Mouse (Mus musculus): Measurements from ENCODE around the gene Arhgap23. TPM values are rescaled to one million over a fixed set of nuclear protein-coding genes. Genes with fewer than 3 reads are reported as not detected.

The Arhgap23 gene
- polyA plus RNA-seq, 1 experiment from 2014 or later = 10.9 TPM

DNA sequence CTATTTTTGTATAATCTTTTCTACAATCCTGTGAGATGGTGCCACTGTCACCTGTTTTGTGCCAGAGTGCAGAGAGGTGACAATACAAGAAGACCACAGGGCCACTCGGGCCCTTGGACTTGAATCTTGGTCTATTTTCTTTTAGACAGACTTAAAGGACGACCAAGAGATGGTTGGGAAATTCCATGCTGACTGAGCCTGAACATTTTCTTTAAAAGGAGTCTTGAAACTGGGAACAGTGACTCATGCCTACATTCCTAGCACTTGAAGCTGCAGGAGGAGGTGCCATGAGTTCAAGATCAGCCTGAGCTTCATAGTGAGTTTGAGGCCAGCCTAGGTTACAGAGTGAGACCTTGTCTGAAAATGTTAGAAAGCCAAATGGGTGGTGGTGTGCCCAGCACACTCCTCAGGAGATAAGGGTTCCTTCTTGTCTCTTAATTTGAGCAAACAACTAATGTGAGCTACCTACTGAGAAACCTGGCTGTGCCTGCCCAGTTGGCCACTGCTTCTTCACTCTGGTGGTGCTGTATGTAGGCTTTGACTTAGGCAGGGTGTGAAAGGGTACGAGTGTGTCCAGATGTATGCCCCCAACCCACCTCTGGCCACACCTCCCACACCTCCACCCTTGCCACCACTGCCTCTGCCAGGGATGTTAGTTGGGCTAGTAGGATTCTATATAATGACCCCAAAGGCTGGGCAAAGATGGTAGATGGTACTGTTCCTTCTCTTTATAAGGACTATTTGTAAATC lies 13.5 kb upstream of the Arhgap23 start:
- no peak for DNase-seq (ENCODE audit: low spot score)
- H3K9me3 ChIP-seq (ENCODE audit: control insufficient read depth, low read length) = no peaks in the 10 kb centered on the region
- H3K4me3 ChIP-seq (ENCODE audit: low read depth, low read length) = no peak overlapping the region
- ATAC-seq (replicated peaks; ENCODE audit: low FRiP score) = no peak
- peaks cover 30% of the 10 kb centered on the region for H3K4me1 ChIP-seq (replicated peaks; ENCODE audit: control insufficient read depth, insufficient read depth, low read length)
- no peak overlapping the region for H3K27ac ChIP-seq (ENCODE audit: low read depth, low read length)
- no peak overlapping the region for H3K4me2 ChIP-seq
- WGBS = 75% methylated on average over 3 of the region's 3 CpGs
- H3K27me3 ChIP-seq (replicated peaks; ENCODE audit: control insufficient read depth, insufficient read depth, low read length) = peaks cover 11% of the 10 kb centered on the region
- H3K9ac ChIP-seq (ENCODE audit: low read depth, low read length) = no peak overlapping the region
- no peaks in the 10 kb centered on the region for H3K36me3 ChIP-seq (ENCODE audit: control insufficient read depth, insufficient read depth, low read length)

- no peak overlapping the region for H3K4me2 ChIP-seq
- ATAC-seq (replicated peaks; ENCODE audit: low FRiP score) (no peak), DNase-seq (ENCODE audit: low spot score) (no peak)
- no peaks in the 10 kb centered on the region for H3K9me3 ChIP-seq (ENCODE audit: control insufficient read depth, low read length)
- no peak overlapping the region for H3K27ac ChIP-seq (ENCODE audit: low read depth, low read length)
- no peak overlapping the region for H3K9ac ChIP-seq (ENCODE audit: low read depth, low read length)
- H3K36me3 ChIP-seq (ENCODE audit: control insufficient read depth, insufficient read depth, low read length) = no peaks in the 10 kb centered on the region
- H3K27me3 ChIP-seq (replicated peaks; ENCODE audit: control insufficient read depth, insufficient read depth, low read length) = peaks cover 11% of the 10 kb centered on the region
- 36% methylated on average over 2 of the region's 2 CpGs for WGBS
- H3K4me1 ChIP-seq (replicated peaks; ENCODE audit: control insufficient read depth, insufficient read depth, low read length) = peaks cover 31% of the 10 kb centered on the region
- no peak overlapping the region for H3K4me3 ChIP-seq (ENCODE audit: low read depth, low read length)
Measured at GRCm38 (mm10) chr11:97402746-97403145, 12.6 kb upstream of the Arhgap23 start.

DNA sequence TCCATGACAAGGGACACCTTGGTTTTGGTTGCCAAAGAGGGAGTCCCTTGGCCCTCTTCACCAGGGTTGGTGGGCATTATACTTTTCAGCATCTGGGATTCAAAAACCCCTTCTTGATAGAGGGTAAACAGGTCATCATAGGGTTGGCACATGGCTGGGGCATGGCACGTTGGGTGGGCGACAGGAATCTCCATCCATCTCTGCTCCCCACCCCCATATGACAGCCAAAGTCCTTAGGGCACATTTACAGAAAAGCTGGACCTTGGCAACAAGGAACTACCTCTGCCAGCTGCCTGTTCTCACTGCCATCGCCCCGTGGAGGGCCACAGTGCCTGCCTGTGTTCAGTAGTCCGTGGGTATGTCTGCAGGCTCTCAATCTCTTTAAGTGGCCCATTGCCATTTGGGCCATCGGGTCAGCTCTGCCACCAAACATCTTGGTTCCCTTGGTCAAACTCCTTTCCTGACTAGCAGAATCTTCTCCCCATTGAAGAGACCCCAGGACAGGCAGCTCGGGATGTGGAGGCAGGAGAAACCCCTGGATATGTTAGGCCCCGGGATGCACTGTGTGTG lies 11.6 kb upstream of the Arhgap23 start:
- DNase-seq (ENCODE audit: low spot score) (no peak), ATAC-seq (replicated peaks; ENCODE audit: low FRiP score) (no peak)
- H3K4me1 ChIP-seq (replicated peaks; ENCODE audit: control insufficient read depth, insufficient read depth, low read length) = peaks cover 34% of the 10 kb centered on the region
- no peak overlapping the region for H3K9ac ChIP-seq (ENCODE audit: low read depth, low read length)
- H3K9me3 ChIP-seq (ENCODE audit: control insufficient read depth, low read length) = no peaks in the 10 kb centered on the region
- H3K27ac ChIP-seq (ENCODE audit: low read depth, low read length) = no peak overlapping the region
- peaks cover 11% of the 10 kb centered on the region for H3K27me3 ChIP-seq (replicated peaks; ENCODE audit: control insufficient read depth, insufficient read depth, low read length)
- WGBS = 48% methylated on average over 8 of the region's 8 CpGs
- H3K4me3 ChIP-seq (ENCODE audit: low read depth, low read length) = peak overlapping the region; percentile 64
- H3K36me3 ChIP-seq (ENCODE audit: control insufficient read depth, insufficient read depth, low read length) = no peaks in the 10 kb centered on the region
- H3K4me2 ChIP-seq = peak overlapping the region; percentile 97

- peaks cover 34% of the 10 kb centered on the region for H3K4me1 ChIP-seq (replicated peaks; ENCODE audit: control insufficient read depth, insufficient read depth, low read length)
- peak overlapping the region; percentile 64 for H3K4me3 ChIP-seq (ENCODE audit: low read depth, low read length)
- no peaks in the 10 kb centered on the region for H3K36me3 ChIP-seq (ENCODE audit: control insufficient read depth, insufficient read depth, low read length)
- H3K9me3 ChIP-seq (ENCODE audit: control insufficient read depth, low read length) = no peaks in the 10 kb centered on the region
- H3K9ac ChIP-seq (ENCODE audit: low read depth, low read length) = peak overlapping the region; percentile 51
- no peak overlapping the region for H3K27ac ChIP-seq (ENCODE audit: low read depth, low read length)
- peak; percentile 58 for ATAC-seq (replicated peaks; ENCODE audit: low FRiP score)
- H3K4me2 ChIP-seq = peak overlapping the region; percentile 97
- peak; percentile 68 for DNase-seq (ENCODE audit: low spot score)
- H3K27me3 ChIP-seq (replicated peaks; ENCODE audit: control insufficient read depth, insufficient read depth, low read length) = peaks cover 11% of the 10 kb centered on the region
- WGBS = under 1% methylated on average over 56 of the region's 61 CpGs
Measured at GRCm38 (mm10) chr11:97404184-97404760, 11.1 kb upstream of the Arhgap23 start.

DNA sequence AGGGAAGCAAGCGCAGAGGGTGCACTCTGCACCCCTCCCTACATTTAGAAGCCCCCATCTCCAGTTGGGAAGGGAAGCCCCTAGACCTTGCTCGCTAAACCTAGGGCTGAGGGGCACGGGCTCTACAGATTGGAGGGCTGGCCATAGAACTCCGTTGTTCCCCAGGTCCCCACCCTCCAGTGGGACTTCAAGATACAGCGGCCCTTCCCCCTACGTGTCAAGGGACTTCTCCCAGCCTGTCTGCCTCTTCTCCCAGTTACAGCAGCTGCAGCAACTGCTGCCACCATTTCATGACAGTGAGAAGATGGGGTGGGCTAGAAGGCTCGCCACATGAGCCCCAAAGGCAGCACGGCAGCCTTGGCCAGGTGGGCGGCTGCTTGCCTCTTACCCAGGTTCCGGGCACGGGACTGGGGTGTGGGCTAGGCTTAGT lies 10.6 kb upstream of the Arhgap23 start:
- H3K36me3 ChIP-seq (ENCODE audit: control insufficient read depth, insufficient read depth, low read length) = no peaks in the 10 kb centered on the region
- no peaks in the 10 kb centered on the region for H3K9me3 ChIP-seq (ENCODE audit: control insufficient read depth, low read length)
- peaks cover 11% of the 10 kb centered on the region for H3K27me3 ChIP-seq (replicated peaks; ENCODE audit: control insufficient read depth, insufficient read depth, low read length)
- peak overlapping the region; percentile 51 for H3K9ac ChIP-seq (ENCODE audit: low read depth, low read length)
- H3K4me1 ChIP-seq (replicated peaks; ENCODE audit: control insufficient read depth, insufficient read depth, low read length) = peaks cover 34% of the 10 kb centered on the region
- H3K4me2 ChIP-seq = peak overlapping the region; percentile 97
- H3K4me3 ChIP-seq (ENCODE audit: low read depth, low read length) = peak overlapping the region; percentile 64
- 2% methylated on average over 11 of the region's 11 CpGs for WGBS
- no peak overlapping the region for H3K27ac ChIP-seq (ENCODE audit: low read depth, low read length)
- DNase-seq (ENCODE audit: low spot score) (no peak), ATAC-seq (replicated peaks; ENCODE audit: low FRiP score) (peak; percentile 9)

DNA sequence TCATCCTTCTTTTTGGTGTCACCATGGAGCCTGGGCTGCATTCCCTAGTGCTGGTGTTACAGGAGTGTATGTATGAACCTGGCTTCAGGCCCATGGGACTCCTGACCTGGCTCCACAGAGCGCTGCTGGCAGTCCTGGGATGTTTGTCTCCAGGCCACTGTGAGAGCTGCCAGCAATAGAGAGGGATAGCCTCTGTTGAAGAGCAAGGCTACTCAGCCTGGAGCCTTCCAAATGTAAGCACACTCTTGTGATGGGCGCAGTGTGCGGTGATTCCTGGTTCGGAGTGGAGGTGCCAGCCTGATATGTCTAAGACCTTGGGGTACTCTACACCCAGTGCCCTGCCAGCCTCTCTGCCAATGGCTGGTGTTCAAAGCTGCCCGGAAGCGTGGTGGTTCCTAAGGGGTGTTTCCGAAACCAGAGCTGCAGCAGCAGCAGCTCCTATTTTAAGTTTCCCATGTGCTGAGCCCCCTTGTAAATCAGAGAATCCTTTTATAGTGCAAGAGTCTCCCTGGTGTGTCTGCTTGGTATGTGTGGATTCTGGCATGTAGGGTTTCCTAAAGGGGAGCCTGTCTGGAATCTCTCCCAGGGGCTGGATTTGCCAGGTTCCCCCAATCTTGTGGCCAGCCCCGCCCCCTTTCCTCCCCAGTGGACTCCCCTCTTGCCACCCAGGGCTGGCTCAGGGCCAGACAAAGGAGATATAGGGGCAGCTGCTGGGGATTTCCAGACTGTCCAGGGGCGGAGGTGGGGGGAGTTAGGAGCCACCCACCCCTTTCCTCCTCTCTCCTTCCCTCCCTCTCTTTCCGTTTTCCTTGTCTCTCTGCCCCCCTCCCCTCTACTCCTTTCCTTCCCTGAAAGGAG lies 9.0 kb upstream of the Arhgap23 start:
- H3K9me3 ChIP-seq (ENCODE audit: control insufficient read depth, low read length) = no peaks in the 10 kb centered on the region
- ATAC-seq (replicated peaks; ENCODE audit: low FRiP score) = no peak
- peaks cover 30% of the 10 kb centered on the region for H3K4me1 ChIP-seq (replicated peaks; ENCODE audit: control insufficient read depth, insufficient read depth, low read length)
- peaks cover 9% of the 10 kb centered on the region for H3K27me3 ChIP-seq (replicated peaks; ENCODE audit: control insufficient read depth, insufficient read depth, low read length)
- WGBS = 75% methylated on average over 10 of the region's 10 CpGs
- H3K4me3 ChIP-seq (ENCODE audit: low read depth, low read length) = no peak overlapping the region
- H3K36me3 ChIP-seq (ENCODE audit: control insufficient read depth, insufficient read depth, low read length) = no peaks in the 10 kb centered on the region
- no peak overlapping the region for H3K27ac ChIP-seq (ENCODE audit: low read depth, low read length)
- no peak for DNase-seq (ENCODE audit: low spot score)
- peak overlapping the region; percentile 97 for H3K4me2 ChIP-seq
- no peak overlapping the region for H3K9ac ChIP-seq (ENCODE audit: low read depth, low read length)

DNA sequence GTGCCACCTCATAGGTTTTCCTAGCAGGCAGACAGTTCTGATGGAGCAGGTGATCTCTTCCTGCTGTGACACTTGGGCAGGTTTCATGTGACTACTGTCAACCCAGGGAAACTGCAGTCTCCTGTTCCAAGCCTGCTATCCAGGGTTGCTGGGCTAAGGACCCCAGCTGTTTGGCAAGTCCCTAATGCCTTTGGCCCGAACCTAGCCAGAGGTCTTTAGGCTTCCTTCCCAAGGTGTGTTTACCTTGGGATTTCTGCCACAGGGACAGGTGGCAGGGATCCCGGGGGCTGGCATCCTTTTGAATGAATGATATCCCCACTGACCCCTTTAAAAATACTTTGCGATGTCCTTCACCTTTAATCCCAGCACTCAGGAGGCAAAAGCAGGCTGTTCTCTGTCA lies 7.9 kb upstream of the Arhgap23 start:
- no peak overlapping the region for H3K4me3 ChIP-seq (ENCODE audit: low read depth, low read length)
- no peak overlapping the region for H3K9ac ChIP-seq (ENCODE audit: low read depth, low read length)
- DNase-seq (ENCODE audit: low spot score) (no peak), ATAC-seq (replicated peaks; ENCODE audit: low FRiP score) (no peak)
- WGBS = 73% methylated on average over 3 of the region's 3 CpGs
- peaks cover 9% of the 10 kb centered on the region for H3K27me3 ChIP-seq (replicated peaks; ENCODE audit: control insufficient read depth, insufficient read depth, low read length)
- H3K4me1 ChIP-seq (replicated peaks; ENCODE audit: control insufficient read depth, insufficient read depth, low read length) = peaks cover 33% of the 10 kb centered on the region
- H3K9me3 ChIP-seq (ENCODE audit: control insufficient read depth, low read length) = no peaks in the 10 kb centered on the region
- H3K4me2 ChIP-seq = no peak overlapping the region
- no peaks in the 10 kb centered on the region for H3K36me3 ChIP-seq (ENCODE audit: control insufficient read depth, insufficient read depth, low read length)
- H3K27ac ChIP-seq (ENCODE audit: low read depth, low read length) = no peak overlapping the region

GRCm38 (mm10) chr11:97408171-97408570 lies 7.2 kb upstream of the Arhgap23 start:
- DNase-seq (ENCODE audit: low spot score) (peak; percentile 76), ATAC-seq (replicated peaks; ENCODE audit: low FRiP score) (no peak)
- Histone ChIP-seq H3K9ac (ENCODE audit: low read depth, low read length) (no peak overlapping the region), H3K9me3 (ENCODE audit: control insufficient read depth, low read length) (no peaks in the 10 kb centered on the region), H3K4me1 (replicated peaks; ENCODE audit: control insufficient read depth, insufficient read depth, low read length) (peaks cover 39% of the 10 kb centered on the region), H3K36me3 (ENCODE audit: control insufficient read depth, insufficient read depth, low read length) (no peaks in the 10 kb centered on the region), H3K4me3 (ENCODE audit: low read depth, low read length) (no peak overlapping the region), H3K27me3 (replicated peaks; ENCODE audit: control insufficient read depth, insufficient read depth, low read length) (peaks cover 9% of the 10 kb centered on the region), H3K27ac (ENCODE audit: low read depth, low read length) (no peak overlapping the region), H3K4me2 (no peak overlapping the region)
- WGBS = 2% methylated on average over 6 of the region's 6 CpGs

All from liver, embryonic 11.5 days (tissue).